In genomic region chr6:38374271-38374670, GRCm38 (mm10) we compare ENCODE assay signal across 18 mouse cellular contexts. TPM values are rescaled to one million over a fixed set of nuclear protein-coding genes. Genes with fewer than 3 reads are reported as not detected.
A peak's percentile ranks its signal among the peaks of the same experiment; 100 is the strongest.
DNase-seq lines count a peak whose midpoint lies in the region; TF ChIP-seq lines count a peak whose summit lies in the region.
"Had no signal": no experiment of that assay in that cellular context is flagged by ENCODE, and none has a peak within 500 bp of the region (broad histone marks: within the 10 kb centered on the region; RNA-seq: fewer than 3 reads in every experiment).

No protein-coding gene starts in this region.

- peak overlapping the region; percentile 14; the same call in 1 of the 2 replicates for H3K27ac ChIP-seq in small intestine, adult 2 months (ENCODE audit: insufficient read depth, low read depth, low read length)
- H3K27ac ChIP-seq: embryonic facial prominence, embryonic 13.5 days; forebrain, embryonic 10.5 days; heart, adult 2 months; hindbrain, embryonic 10.5 days; hindbrain, embryonic 15.5 days had no signal

- WGBS in small intestine, adult 2 months, result 28% methylated on average over 1 of the region's 1 CpGs

- no peak overlapping the region for H3K4me3 ChIP-seq in small intestine, adult 2 months (ENCODE audit: low read depth, low read length)
- H3K4me3 ChIP-seq: embryonic facial prominence, embryonic 13.5 days; forebrain, embryonic 10.5 days; heart, adult 2 months; heart, embryonic 12.5 days; hindbrain, embryonic 10.5 days; hindbrain, embryonic 15.5 days had no signal

- no peaks in the 10 kb centered on the region for H3K27me3 ChIP-seq in small intestine, adult 2 months (ENCODE audit: control insufficient read depth, insufficient read depth, low read length)
- H3K27me3 ChIP-seq: embryonic facial prominence, embryonic 13.5 days; heart, embryonic 12.5 days; hindbrain, embryonic 15.5 days had no signal

- TF ChIP-seq CTCF in small intestine, adult 2 months (IDR thresholded peaks at IDR 0.05; ENCODE audit: extremely low read depth, insufficient read length, insufficient replicate concordance, low read depth, low read length), result no peak

- H3K36me3 ChIP-seq in small intestine, adult 2 months (ENCODE audit: control insufficient read depth, insufficient read depth, low read length), result no peaks in the 10 kb centered on the region
- H3K36me3 ChIP-seq: embryonic facial prominence, embryonic 13.5 days; forebrain, embryonic 10.5 days; heart, embryonic 12.5 days; hindbrain, embryonic 10.5 days; hindbrain, embryonic 15.5 days had no signal

- peaks cover 2% of the 10 kb centered on the region; the same call in 1 of the 2 replicates for H3K4me1 ChIP-seq in small intestine, adult 2 months (ENCODE audit: control insufficient read depth, insufficient read depth, insufficient read length, low read length)
- H3K4me1 ChIP-seq: embryonic facial prominence, embryonic 13.5 days; forebrain, embryonic 10.5 days; heart, embryonic 12.5 days; hindbrain, embryonic 10.5 days; hindbrain, embryonic 15.5 days had no signal

- no peak for TF ChIP-seq POLR2A in small intestine, adult 2 months (IDR thresholded peaks at IDR 0.05; ENCODE audit: low read depth, low read length)

- peak; percentile 43 for DNase-seq in 416B (ENCODE audit: low read depth)
- DNase-seq in Muller cell, postnatal 12 days (ENCODE audit: inconsistent ontology term), result peak; percentile 33
- DNase-seq in brain, adult 2 months (ENCODE audit: low read depth, low spot score), result peak; percentile 15
- no peak for DNase-seq in lung, postnatal 36 days
- no peak for DNase-seq in spleen, adult 12 weeks (ENCODE audit: low spot score)
- DNase-seq in kidney, postnatal 14 days, result no peak
- DNase-seq: adrenal gland, postnatal 10 days; cerebellum, adult 18-20 months; cerebellum, adult 9-11 months; cerebellum, postnatal 36 days; heart, adult 2 months; kidney, adult 11 months had no signal

RNA-seq across cellular contexts. Expression of gene Ttc26, which starts 7.0 kb away (rescaled TPM):
- 0.08 and 0.13 TPM in 2 replicates for polyA plus RNA-seq in small intestine, adult 2 months (2012; rRNA removed)

RNA-seq across cellular contexts. Expression of gene Zc3hav1, which starts 19.9 kb away (rescaled TPM):
- 14.9 and 34.7 TPM in 2 replicates for polyA plus RNA-seq in small intestine, adult 2 months (2012; rRNA removed)

RNA-seq across cellular contexts. Expression of gene Ubn2, which starts 59.5 kb away (rescaled TPM):
- 1.8 and 5.1 TPM in 2 replicates for polyA plus RNA-seq in small intestine, adult 2 months (2012; rRNA removed)

Comparison
In these comparisons a context has a peak if more than half of its experiments do, and no peak if none do; other contexts are left out.
1. DNase-seq: peak in 416B (single experiment), Muller cell, postnatal 12 days (single experiment) and brain, adult 2 months (single experiment); none in lung, postnatal 36 days (single experiment), spleen, adult 12 weeks (single experiment) and kidney, postnatal 14 days (single experiment).